ENCODE assay signal across 15 mouse cellular contexts in the genomic region with DNA sequence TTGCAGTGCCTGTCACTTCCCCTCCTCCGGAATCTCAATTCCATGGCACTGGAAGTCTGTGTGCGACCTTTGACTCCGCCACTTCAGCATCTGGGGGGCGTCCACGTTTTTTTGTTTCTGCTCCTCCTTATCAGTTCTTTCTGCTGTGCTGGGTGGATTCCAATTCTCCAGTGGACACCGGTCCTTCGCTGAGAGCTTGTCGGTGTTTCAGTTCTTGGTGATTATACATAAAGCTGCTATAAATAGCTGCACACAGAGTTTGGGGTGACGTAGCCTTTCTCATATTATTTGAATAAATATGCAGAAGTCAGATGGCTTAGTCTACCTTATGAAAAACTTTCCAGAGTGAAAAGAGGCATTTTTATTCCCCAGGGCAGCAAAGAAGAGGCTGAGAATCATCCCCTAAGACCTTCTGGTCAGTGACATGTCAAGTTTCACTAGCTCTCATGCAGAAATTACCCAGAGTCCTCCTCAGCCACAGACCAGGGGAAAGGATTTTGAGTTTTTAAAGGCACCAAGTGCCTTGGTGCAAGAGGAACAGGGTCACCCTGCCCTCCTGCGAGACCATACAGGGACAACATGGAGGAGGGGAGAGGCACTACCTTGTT. TPM values are rescaled to one million over a fixed set of nuclear protein-coding genes. Genes with fewer than 3 reads are reported as not detected.
A peak's percentile ranks its signal among the peaks of the same experiment; 100 is the strongest.
DNase-seq lines count a peak whose midpoint lies in the region; ATAC-seq lines count a peak whose summit lies in the region.
"Had no signal": no experiment of that assay in that cellular context is flagged by ENCODE, and none has a peak within 500 bp of the region (broad histone marks: within the 10 kb centered on the region; RNA-seq: fewer than 3 reads in every experiment).

No protein-coding gene starts in this region.

- no peak overlapping the region for H3K9ac ChIP-seq in kidney, embryonic 15.5 days
- H3K9ac ChIP-seq: limb, embryonic 15.5 days; lung, embryonic 15.5 days had no signal

- H3K4me3 ChIP-seq in heart, embryonic 10.5 days: peak overlapping the region; percentile 25; the same call in 1 of the 2 replicates
- no peak overlapping the region for H3K4me3 ChIP-seq in kidney, embryonic 15.5 days (replicated peaks)
- H3K4me3 ChIP-seq: limb, embryonic 15.5 days; lung, embryonic 15.5 days; megakaryocyte, embryonic 14.5 days had no signal

- no peak for DNase-seq in heart, embryonic 10.5 days (ENCODE audit: low spot score)
- DNase-seq in heart, adult 9 months (ENCODE audit: low spot score in 2 of 2): no peak
- no peak for DNase-seq in kidney, postnatal 25 days
- DNase-seq in spleen, postnatal 36 days (ENCODE audit: low spot score in 2 of 2): peak; percentile 50 to 72
- no peak for DNase-seq in spleen, postnatal 14 days (ENCODE audit: low spot score in 2 of 2)
- peak; percentile 71 for DNase-seq in yolk sac, embryonic 10.5 days (ENCODE audit: low spot score)
- no peak for DNase-seq in embryo, embryonic 10.5 days (ENCODE audit: low spot score)
- DNase-seq: gastrocnemius, postnatal 36 days; thymus, postnatal 36 days had no signal

- ATAC-seq in kidney, embryonic 15.5 days (replicated peaks; ENCODE audit: low FRiP score): no peak

- 21% methylated on average over 10 of the region's 10 CpGs for whole genome bisulfite sequencing in heart, embryonic 10.5 days
- WGBS in kidney, embryonic 15.5 days: 48% methylated on average over 10 of the region's 10 CpGs

- H3K4me2 ChIP-seq in kidney, embryonic 15.5 days: no peak overlapping the region; the same call in 1 of the 2 replicates
- H3K4me2 ChIP-seq: limb, embryonic 15.5 days; lung, embryonic 15.5 days had no signal

- H3K27me3 ChIP-seq in heart, embryonic 10.5 days (ENCODE audit: insufficient read depth, poor library complexity, severe bottlenecking): no peaks in the 10 kb centered on the region
- H3K27me3 ChIP-seq in kidney, embryonic 15.5 days: no peaks in the 10 kb centered on the region
- H3K27me3 ChIP-seq: limb, embryonic 15.5 days; lung, embryonic 15.5 days had no signal

- H3K27ac ChIP-seq in heart, embryonic 10.5 days: peak overlapping the region; percentile 81
- 0 out of 2 replicates have a peak overlapping the region, but pooled peaks have one; percentile 51 for H3K27ac ChIP-seq in kidney, embryonic 15.5 days
- H3K27ac ChIP-seq: kidney, postnatal 0 days; limb, embryonic 15.5 days; lung, embryonic 15.5 days had no signal

- H3K36me3 ChIP-seq in heart, embryonic 10.5 days: no peaks in the 10 kb centered on the region
- H3K36me3 ChIP-seq in kidney, embryonic 15.5 days: no peaks in the 10 kb centered on the region
- H3K36me3 ChIP-seq: limb, embryonic 15.5 days; lung, embryonic 15.5 days had no signal

- no peaks in the 10 kb centered on the region for H3K9me3 ChIP-seq in heart, embryonic 10.5 days
- no peaks in the 10 kb centered on the region for H3K9me3 ChIP-seq in kidney, embryonic 15.5 days (replicated peaks)
- H3K9me3 ChIP-seq: limb, embryonic 15.5 days; lung, embryonic 15.5 days; megakaryocyte, embryonic 14.5 days had no signal

- peaks cover 73% of the 10 kb centered on the region for H3K4me1 ChIP-seq in heart, embryonic 10.5 days
- peaks cover 80% of the 10 kb centered on the region for H3K4me1 ChIP-seq in kidney, embryonic 15.5 days

RNA-seq across cellular contexts. Expression of a gene that starts 37.6 kb away (rescaled TPM):
- 0.38 and 0.44 TPM in 2 replicates for polyA plus RNA-seq in heart, embryonic 10.5 days (2016; fragmentation: Nextera tagmentation; extraction: Ambion mirVana)
- polyA plus RNA-seq in kidney, embryonic 15.5 days (2015; fragmentation: Nextera tagmentation; extraction: Ambion mirVana): 0.30 and 0.31 TPM in 2 replicates
- polyA plus RNA-seq: cerebellum, adult 2 months had no signal

Comparison
In these comparisons a context has a peak if more than half of its experiments do, and no peak if none do; other contexts are left out.
1. DNase-seq: peak in spleen, postnatal 36 days (2 of 2) and yolk sac, embryonic 10.5 days (single experiment); none in heart, embryonic 10.5 days (single experiment), heart, adult 9 months (0 of 2), kidney, postnatal 25 days (0 of 2), spleen, postnatal 14 days (0 of 2) and embryo, embryonic 10.5 days (single experiment).